Mouse (Mus musculus): ENCODE measurements at regions not wholly inside any gene's neighbourhood (a gene's known extent, or its start where the extent isn't known, plus 50 kb on each side); places are given as distances from the start of the nearest gene placed in this dataset.

DNA sequence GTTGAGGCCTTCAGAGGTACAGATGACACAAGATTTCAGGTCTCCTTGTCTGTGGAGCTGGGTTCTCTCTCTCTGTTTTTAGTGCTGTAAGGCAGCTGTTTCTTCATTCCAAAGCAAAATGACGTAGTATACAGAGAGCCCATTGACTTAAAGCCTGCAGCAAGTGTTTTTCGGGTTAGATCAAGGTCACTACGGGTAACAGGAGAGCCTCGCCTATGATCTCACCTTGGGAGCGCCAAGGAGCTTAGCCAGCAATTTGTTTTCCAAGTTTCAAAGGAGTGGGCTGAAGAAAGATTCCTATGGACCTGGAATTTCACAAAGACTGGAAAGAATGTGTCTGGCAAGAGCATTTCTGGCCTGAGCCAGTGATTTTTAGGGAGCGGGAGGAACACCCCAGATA is 451.8 kb upstream of the Zfp462 start:
- no peak for TF ChIP-seq CTCF (IDR thresholded peaks at IDR 0.05; ENCODE audit: borderline replicate concordance, insufficient read depth, low read depth, low read length)
- no peak for TF ChIP-seq POLR2A (IDR thresholded peaks at IDR 0.05; ENCODE audit: borderline replicate concordance, insufficient read depth, low read length)

Measured in cerebellum, adult 2 months (tissue).